Mouse (Mus musculus) forebrain, embryonic 10.5 days (tissue): ENCODE data around the gene Prss53. TPM values are rescaled to one million over a fixed set of nuclear protein-coding genes. Genes with fewer than 3 reads are reported as not detected.

ENCODE experiments used
- DNase-seq: peaks from one replicate; pipeline ENCODE4 v3.0.0-alpha.2; 2017; ENCODE audit warnings: low spot score; ENCODE audit errors: extremely low spot score
- H3K27ac ChIP-seq: fragments of 300-500 bp; sonication (generic); 2 replicates; pipeline ENCODE4 v1.5.1; 2016; ENCODE audit warnings: mild to moderate bottlenecking
- H3K27me3 ChIP-seq: fragments of 300-500 bp; sonication (generic); 2 replicates; pipeline ENCODE4 v1.6.1; 2016; ENCODE audit warnings: mild to moderate bottlenecking; ENCODE audit not compliant: poor library complexity, severe bottlenecking
- H3K36me3 ChIP-seq: fragments of 300-500 bp; sonication (generic); replicated peaks from 2 replicates; pipeline ENCODE4 v1.6.1; 2016; ENCODE audit warnings: mild to moderate bottlenecking, moderate library complexity
- H3K4me1 ChIP-seq: fragments of 300-500 bp; sonication (generic); 2 replicates; pipeline ENCODE4 v1.6.1; 2016
- H3K4me3 ChIP-seq: fragments of 300-500 bp; sonication (generic); 2 replicates; pipeline ENCODE4 v1.5.1; 2016; ENCODE audit warnings: mild to moderate bottlenecking, moderate library complexity
- H3K9me3 ChIP-seq: fragments of 300-500 bp; sonication (generic); 2 replicates; pipeline ENCODE4 v1.6.1; 2016; ENCODE audit warnings: mild to moderate bottlenecking, moderate library complexity
- WGBS: fragments of 180-500 bp; shearing (Covaris S2); methylation state at CpG from one replicate; pipeline ENCODE4 v1.1.7; 2016; 5-methylcytosine and 5-hydroxymethylcytosine counted together
- polyA plus RNA-seq: library from polyadenylated mRNA; unstranded; fragments of >200 nt; fragmentation: Nextera tagmentation; extraction: Ambion mirVana; gene quantifications from 2 replicates; pipeline ENCODE4 v1.2.1, GENCODE M21; 2016

Gene Prss53
- 0.32 and 0.49 TPM in 2 replicates for polyA plus RNA-seq

DNA sequence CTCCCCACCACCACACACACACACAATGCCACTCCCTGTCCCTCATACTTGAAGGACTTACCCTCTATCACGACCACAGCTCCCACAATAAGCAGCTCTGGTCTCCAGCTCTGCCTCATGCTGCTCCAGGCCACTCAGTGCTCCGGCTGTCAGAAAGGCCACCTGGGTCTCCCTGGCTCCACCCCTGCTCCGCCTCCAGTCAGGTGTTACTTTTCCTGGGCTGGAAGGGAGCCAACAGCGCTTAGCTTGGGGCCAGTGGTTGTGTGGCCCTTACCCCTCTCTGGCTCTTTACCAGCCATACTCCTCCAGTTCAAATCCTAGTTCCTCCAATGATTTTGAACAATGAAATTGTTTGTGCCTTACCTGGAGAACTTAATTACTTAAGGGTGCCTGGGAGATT, at the start of gene Prss53:
TSS of gene Prss53 (minus strand) at position 173 of the 400 bp plus-strand sequence.
- no peak for DNase-seq
- no peak within 1 kb of the TSS for H3K27ac ChIP-seq
- peaks cover 19% of the 10 kb centered on the region for H3K4me1 ChIP-seq
- no peaks in the 10 kb centered on the region for H3K27me3 ChIP-seq
- H3K36me3 ChIP-seq, result peaks cover 78% of the 10 kb centered on the region
- 29% methylated on average over 4 of the region's 4 CpGs for WGBS
- no peaks in the 10 kb centered on the region for H3K9me3 ChIP-seq
- no peak within 1 kb of the TSS for H3K4me3 ChIP-seq

DNA sequence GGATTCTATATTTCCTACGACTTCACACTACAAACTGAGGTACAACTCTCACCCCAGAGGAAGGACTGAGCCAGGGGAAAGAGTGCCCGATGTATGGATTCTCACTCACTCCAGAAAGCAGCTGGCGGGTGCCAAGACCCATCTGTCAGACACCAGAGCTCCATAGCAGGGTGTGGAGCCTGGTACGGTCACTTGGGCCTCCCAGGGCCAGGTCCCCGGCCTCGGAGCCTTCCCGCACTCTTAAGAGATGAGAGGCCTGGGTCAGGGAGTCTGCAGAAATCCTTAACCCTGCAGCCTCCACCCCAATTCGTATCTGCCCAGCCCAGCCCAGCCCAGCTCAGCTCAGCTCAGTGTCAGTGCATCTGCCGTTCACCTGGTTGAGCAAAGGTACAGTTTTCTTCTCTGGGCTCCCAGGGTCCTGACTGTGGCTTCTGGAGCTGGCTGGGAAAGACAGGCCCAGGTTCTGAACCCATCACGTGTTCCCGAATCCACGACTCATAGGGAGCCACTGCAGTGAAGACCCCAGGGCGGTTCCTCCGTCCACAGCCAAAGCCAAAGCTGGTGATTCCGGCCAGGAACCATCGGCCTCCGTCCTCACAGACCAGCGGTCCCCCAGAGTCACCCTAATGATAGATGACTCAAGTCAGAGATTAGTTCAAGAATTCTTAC, 45.6 kb upstream of the Prss53 start:
- Histone ChIP-seq H3K4me3 (peak overlapping the region; percentile 93), H3K4me1 (peaks cover 48% of the 10 kb centered on the region), H3K9me3 (no peaks in the 10 kb centered on the region), H3K27ac (peak overlapping the region; percentile 89), H3K36me3 (no peaks in the 10 kb centered on the region), H3K27me3 (peaks cover 8% of the 10 kb centered on the region)
- DNase-seq, result no peak
- 58% methylated on average over 18 of the region's 18 CpGs for WGBS

DNA sequence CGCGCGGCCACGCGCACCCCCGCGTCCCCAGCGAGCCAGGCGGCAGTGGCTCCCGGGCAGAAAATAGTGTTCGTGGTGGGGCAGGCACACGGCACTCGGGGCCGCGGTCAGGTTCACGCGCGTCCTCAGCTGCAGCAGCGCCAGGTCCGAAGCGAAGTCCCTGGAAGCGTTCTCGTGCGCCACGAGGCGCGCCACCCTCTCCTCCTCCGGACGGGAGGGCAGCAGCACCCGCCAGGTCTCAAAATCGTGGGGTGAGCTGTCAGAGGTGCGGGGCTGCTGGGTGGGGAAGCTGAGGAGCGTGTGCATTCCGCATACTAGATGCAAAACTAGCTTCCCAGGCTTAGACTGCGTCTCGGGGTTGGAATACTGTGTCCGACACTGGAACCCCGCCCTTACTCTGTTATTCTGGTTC, 45.0 kb upstream of the Prss53 start:
- DNase-seq, result no peak
- Histone ChIP-seq H3K36me3 (no peaks in the 10 kb centered on the region), H3K4me1 (peaks cover 51% of the 10 kb centered on the region), H3K9me3 (no peaks in the 10 kb centered on the region), H3K27me3 (peaks cover 8% of the 10 kb centered on the region), H3K4me3 (peak overlapping the region; percentile 93), H3K27ac (peak overlapping the region; percentile 89)
- WGBS, result 1% methylated on average over 38 of the region's 38 CpGs

DNA sequence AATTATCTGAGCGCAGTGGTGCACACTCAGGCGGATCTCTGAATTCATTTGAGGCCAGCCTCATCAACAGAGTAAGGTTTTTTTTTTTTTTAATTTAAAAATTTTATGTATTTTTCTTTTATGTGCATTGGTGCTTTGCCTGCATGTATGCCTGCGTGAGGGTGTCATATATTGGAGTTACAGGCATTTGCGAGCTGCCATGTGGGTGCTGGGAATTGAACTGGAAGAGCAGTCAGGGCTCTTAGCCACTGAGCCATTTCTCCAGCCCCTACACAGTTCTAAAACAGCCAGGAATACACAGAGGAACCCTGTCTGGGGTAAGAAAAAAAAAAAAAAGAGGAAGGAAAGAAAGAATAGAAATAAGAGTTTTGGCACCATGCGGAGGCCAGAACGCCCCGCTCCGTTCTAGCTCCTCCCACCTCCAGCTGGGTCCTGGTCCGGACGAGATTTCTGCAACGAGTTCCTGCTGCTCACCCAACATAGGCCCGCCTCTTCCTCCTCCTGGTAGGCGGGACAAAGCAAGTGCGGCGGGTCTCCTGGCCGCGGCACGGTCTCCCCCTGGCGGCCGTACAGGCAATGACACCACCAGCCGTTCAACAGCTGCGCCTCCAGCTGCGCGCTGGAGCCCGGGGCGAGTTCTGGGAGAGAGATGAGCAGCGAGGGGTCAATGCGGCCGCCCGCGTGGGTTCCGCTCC, 44.4 kb upstream of the Prss53 start:
- Histone ChIP-seq H3K4me1 (peaks cover 54% of the 10 kb centered on the region), H3K27ac (peak overlapping the region; percentile 89)
- 7% methylated on average over 32 of the region's 32 CpGs for WGBS

DNA sequence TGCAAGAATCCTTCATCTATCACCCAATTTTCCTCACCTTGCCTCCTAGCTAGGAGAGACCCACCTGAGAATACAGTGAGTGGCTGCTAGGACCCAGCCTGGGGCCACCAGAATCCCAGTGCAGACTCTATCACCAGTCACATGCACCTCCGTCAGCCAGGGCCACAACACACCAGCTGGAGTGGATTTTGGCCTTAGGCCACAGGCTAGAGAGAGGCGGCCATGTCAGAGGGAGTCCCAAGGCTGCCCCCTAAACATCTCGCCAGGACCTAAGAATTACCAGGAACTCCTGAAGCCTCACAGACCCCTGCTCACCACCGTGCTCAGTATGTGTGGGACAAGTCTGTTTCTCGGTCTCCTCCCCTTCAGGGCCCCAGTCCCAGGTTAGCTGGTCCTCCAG, 43.3 kb upstream of the Prss53 start:
- H3K27ac ChIP-seq, result peak overlapping the region; percentile 89; the same call in 1 of the 2 replicates
- H3K4me1 ChIP-seq, result peaks cover 65% of the 10 kb centered on the region
- DNase-seq, result no peak
- WGBS, result 85% methylated on average over 5 of the region's 5 CpGs
- peaks cover 25% of the 10 kb centered on the region for H3K27me3 ChIP-seq
- H3K36me3 ChIP-seq, result no peaks in the 10 kb centered on the region
- H3K9me3 ChIP-seq, result no peaks in the 10 kb centered on the region
- H3K4me3 ChIP-seq, result 0 out of 2 replicates have a peak overlapping the region, but pooled peaks have one; percentile 93

More for the DNA sequence above, 44.4 kb upstream of the Prss53 start:
- peak; percentile 95 for DNase-seq
- Histone ChIP-seq H3K27me3 (peaks cover 14% of the 10 kb centered on the region), H3K36me3 (no peaks in the 10 kb centered on the region), H3K9me3 (no peaks in the 10 kb centered on the region), H3K4me3 (peak overlapping the region; percentile 93)

DNA sequence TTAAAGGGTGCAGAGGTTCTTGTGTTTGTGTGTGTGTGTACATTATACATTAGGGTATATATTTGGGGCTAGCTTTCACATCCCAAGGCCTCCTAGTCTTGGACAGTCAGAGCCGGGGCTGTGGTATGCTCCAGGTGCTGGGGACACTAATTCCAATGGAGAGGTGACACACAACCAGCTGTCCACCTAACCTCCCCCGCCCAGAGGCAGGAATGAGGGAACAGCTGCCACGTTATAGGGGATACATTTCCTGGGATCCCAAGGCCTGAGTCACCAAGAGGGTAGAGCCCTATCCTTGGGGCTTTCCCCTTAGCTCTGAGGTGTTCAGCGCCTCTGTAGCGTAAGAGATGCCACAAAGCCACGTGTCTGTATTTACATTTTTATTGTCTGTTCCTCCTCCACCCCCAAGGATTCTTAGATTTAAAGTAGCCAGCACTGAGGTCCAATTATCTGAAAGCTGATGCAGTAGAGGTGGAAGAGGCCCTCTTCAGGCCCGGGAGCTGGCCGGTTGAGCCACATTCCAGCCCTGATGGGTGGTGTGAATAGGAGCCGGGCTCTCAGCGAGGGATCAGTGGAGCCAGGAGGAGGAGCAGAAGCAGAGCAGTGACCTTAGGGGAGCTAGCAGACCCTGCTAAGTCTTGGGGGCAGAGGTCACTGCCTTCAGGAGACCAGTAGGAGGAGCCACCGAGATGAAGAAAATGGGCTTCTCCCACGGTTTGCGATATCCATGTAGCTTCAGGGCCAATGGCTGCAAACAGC, 41.7 kb upstream of the Prss53 start:
- H3K4me1 ChIP-seq, result peaks cover 74% of the 10 kb centered on the region
- no peaks in the 10 kb centered on the region for H3K9me3 ChIP-seq
- H3K36me3 ChIP-seq, result peaks cover 6% of the 10 kb centered on the region; the same call in 1 of the 2 replicates
- peak overlapping the region; percentile 68 for H3K27ac ChIP-seq
- peak; percentile 36 for DNase-seq
- WGBS, result 9% methylated on average over 13 of the region's 13 CpGs
- peaks cover 39% of the 10 kb centered on the region for H3K27me3 ChIP-seq
- H3K4me3 ChIP-seq, result no peak overlapping the region; the same call in 1 of the 2 replicates

DNA sequence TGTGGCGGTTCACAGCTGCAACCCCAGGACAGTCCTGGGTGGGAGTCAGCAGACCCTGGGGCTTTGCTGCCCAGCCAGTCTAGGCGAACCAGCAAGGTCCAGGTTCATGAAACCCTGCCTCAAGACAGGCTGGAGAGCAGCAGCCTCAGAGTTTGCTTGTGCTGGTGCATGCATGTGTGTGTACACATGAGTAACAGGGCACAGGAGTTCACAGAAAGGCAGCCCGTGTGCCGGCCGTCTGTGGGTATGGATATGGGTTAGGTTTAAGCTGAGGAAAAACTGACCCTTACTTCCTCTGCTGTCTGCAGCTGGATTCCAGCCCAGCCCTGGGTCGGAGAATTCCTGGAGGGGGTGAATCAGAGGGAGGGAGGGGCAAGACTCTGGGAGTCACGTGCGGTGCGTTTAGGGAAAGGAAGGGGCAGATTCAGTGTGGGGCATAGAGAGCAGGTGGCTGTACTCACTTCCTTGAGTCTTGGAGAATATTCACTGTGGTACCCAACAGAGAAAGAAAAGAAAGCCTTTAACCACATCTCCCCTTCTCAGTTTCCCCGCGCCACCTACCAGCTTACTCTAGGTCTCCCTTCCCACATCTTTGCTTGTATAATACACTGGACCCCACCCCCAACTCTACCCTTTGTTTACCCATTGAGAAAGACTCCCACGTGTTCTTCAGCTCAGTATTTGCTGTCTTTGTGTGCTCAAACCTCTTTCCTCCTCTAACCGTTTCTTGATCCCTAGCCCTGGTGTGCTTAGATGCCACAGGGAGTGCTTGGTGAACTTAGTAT, 40.8 kb upstream of the Prss53 start:
- no peaks in the 10 kb centered on the region for H3K9me3 ChIP-seq
- H3K27me3 ChIP-seq, result peaks cover 37% of the 10 kb centered on the region
- peaks cover 74% of the 10 kb centered on the region for H3K4me1 ChIP-seq
- 29% methylated on average over 13 of the region's 13 CpGs for WGBS
- no peak overlapping the region for H3K4me3 ChIP-seq
- H3K36me3 ChIP-seq, result peaks cover 12% of the 10 kb centered on the region
- no peak for DNase-seq
- peak overlapping the region; percentile 68 for H3K27ac ChIP-seq

DNA sequence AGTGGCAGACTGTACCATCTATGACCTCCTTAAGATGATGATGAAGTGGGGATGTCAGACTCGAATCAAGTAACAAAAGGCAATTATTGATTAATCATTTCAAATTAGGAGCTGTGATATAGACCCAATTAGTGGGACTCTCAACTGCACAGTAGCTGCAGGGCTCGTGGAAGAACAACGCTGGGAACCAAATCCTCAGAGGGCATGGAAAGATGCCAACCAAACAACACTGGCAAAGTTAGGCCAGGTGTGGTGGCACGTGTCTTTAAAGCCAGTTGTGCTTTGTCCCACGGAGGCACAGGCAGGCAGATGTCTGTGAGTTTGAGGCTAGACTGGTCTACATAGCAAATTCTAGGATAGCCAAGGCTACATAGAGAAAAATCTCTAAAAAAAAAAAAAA, 39.9 kb upstream of the Prss53 start:
- H3K9me3 ChIP-seq, result no peaks in the 10 kb centered on the region
- WGBS, result 87% methylated on average over 5 of the region's 5 CpGs
- H3K27me3 ChIP-seq, result peaks cover 32% of the 10 kb centered on the region
- H3K4me3 ChIP-seq, result no peak overlapping the region
- DNase-seq, result no peak
- peaks cover 21% of the 10 kb centered on the region for H3K36me3 ChIP-seq
- H3K4me1 ChIP-seq, result peaks cover 65% of the 10 kb centered on the region
- no peak overlapping the region for H3K27ac ChIP-seq

DNA sequence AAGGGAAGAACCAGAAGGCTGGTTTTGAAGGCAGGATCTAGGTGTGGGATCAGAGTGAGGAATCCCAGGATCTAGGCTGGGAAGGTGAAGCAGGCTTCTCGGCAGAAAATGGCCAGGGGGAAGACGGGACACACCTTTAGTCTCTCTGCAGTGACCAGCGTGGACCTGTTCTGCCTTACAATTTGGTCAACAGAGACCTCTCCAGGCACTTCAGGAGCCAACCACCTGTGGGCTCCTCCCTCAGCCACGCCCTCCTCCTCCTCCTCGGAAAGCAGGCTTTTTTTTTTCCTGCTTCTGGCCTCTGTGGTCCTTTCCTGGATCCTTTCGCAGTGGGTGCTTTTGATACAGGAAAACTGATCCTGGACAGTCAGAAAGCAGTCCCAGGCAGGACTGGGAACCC, 39.2 kb upstream of the Prss53 start, which contains the start of gene Prss8:
TSS of gene Prss8 (minus strand) at position 182 of the 400 bp plus-strand sequence.
- Histone ChIP-seq H3K27ac (peak within 1 kb of the TSS; percentile 62), H3K36me3 (peaks cover 28% of the 10 kb centered on the region), H3K9me3 (no peaks in the 10 kb centered on the region), H3K27me3 (peaks cover 32% of the 10 kb centered on the region), H3K4me1 (peaks cover 61% of the 10 kb centered on the region), H3K4me3 (peak within 1 kb of the TSS; percentile 42)
- no peak for DNase-seq
- 10% methylated on average over 6 of the region's 6 CpGs for WGBS

DNA sequence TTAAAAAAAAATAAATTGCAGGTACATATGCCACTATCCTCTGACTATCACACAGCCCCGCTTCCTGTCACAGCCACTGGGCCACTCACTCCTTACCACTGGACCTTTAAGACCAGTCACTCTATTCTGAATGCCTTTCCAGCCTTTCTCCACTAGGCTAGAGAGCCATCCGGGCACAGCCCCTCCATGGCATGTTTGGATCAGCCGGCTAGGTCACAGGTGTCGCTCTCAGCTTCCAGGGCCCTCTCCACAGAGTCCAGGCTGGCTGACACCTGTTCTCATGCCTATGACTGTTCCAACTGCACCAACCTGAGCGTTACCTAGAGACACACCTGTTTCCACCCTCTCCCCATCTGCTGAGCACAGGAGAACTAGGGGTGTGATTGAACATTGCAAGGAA, 37.8 kb upstream of the Prss53 start:
- Histone ChIP-seq H3K4me1 (peaks cover 49% of the 10 kb centered on the region), H3K27ac (no peak overlapping the region), H3K9me3 (no peaks in the 10 kb centered on the region), H3K4me3 (peak overlapping the region; percentile 42), H3K27me3 (peaks cover 32% of the 10 kb centered on the region), H3K36me3 (peaks cover 41% of the 10 kb centered on the region)
- 54% methylated on average over 5 of the region's 5 CpGs for WGBS
- DNase-seq, result no peak

DNA sequence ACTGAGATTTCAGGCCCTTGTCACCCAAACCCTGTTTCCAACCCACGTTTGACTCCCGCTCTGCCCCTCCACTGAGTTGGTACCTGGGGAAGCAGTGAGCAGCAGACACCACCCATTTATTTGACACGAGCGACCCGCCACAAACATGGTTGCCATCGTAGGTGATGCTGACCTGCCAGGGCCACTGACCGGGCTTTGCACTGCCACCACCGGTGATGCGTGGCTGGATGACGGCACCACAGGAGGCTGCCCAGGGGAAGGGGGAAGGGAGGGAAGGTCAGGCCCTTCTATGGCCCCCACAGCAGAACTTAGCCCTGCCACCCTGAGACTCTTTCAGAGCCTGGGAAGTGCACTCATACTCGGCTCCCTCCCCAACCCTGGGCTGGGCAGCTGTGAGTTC, 37.0 kb upstream of the Prss53 start:
- Histone ChIP-seq H3K27ac (no peak overlapping the region), H3K4me1 (peaks cover 40% of the 10 kb centered on the region), H3K4me3 (no peak overlapping the region), H3K27me3 (peaks cover 32% of the 10 kb centered on the region), H3K9me3 (no peaks in the 10 kb centered on the region), H3K36me3 (peaks cover 49% of the 10 kb centered on the region)
- no peak for DNase-seq
- WGBS, result 83% methylated on average over 11 of the region's 11 CpGs

DNA sequence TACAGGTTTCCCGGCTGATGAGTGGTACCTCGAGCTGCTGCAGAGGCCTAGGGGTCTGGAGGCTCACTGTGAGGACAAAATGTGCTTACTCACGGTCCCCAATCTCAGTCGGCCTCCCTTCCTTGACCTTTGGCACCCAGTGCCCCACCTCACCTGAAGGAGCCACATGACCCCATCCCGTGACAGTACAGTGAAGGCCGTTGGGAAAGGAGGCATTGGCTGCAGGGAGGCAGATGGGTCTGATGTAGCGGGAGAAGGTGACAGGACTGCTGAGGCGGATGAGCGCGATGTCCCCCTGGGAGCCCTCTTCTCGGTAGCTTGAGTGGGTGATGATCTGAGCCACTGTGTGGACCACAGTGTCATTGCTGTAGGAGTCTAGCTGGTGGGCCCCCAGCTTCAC, 36.1 kb upstream of the Prss53 start:
- no peaks in the 10 kb centered on the region for H3K9me3 ChIP-seq
- H3K27me3 ChIP-seq, result peaks cover 32% of the 10 kb centered on the region
- H3K27ac ChIP-seq, result no peak overlapping the region
- no peak overlapping the region for H3K4me3 ChIP-seq
- peaks cover 58% of the 10 kb centered on the region for H3K36me3 ChIP-seq
- 92% methylated on average over 11 of the region's 11 CpGs for WGBS
- H3K4me1 ChIP-seq, result peaks cover 31% of the 10 kb centered on the region
- no peak for DNase-seq
